22 mouse cellular contexts compared by ENCODE assay signal in genomic region chr4:141466844-141467580, GRCm38 (mm10). TPM values are rescaled to one million over a fixed set of nuclear protein-coding genes. Genes with fewer than 3 reads are reported as not detected.
DNase-seq lines count a peak whose midpoint lies in the region; ATAC-seq and TF ChIP-seq lines count a peak whose summit lies in the region.
"Had no signal": no experiment of that assay in that cellular context is flagged by ENCODE, and none has a peak within 500 bp of the region (broad histone marks: within the 10 kb centered on the region; RNA-seq: fewer than 3 reads in every experiment).

No protein-coding gene starts in this region.

- H3K4me1 ChIP-seq in forebrain, postnatal 0 days (ENCODE audit: insufficient read depth) = no peaks in the 10 kb centered on the region
- H3K4me1 ChIP-seq in forebrain, embryonic 12.5 days = no peaks in the 10 kb centered on the region
- no peaks in the 10 kb centered on the region for H3K4me1 ChIP-seq in kidney, postnatal 0 days (replicated peaks; ENCODE audit: insufficient read depth, low read length)
- H3K4me1 ChIP-seq in midbrain, embryonic 13.5 days (replicated peaks) = no peaks in the 10 kb centered on the region
- no peaks in the 10 kb centered on the region for H3K4me1 ChIP-seq in midbrain, embryonic 16.5 days (ENCODE audit: control insufficient read depth, insufficient read depth, low read length)

- peak; percentile 51 for TF ChIP-seq CTCF in forebrain, postnatal 0 days (IDR thresholded peaks at IDR 0.05; ENCODE audit: low read depth)
- TF ChIP-seq CTCF in kidney, postnatal 0 days (IDR thresholded peaks at IDR 0.05; ENCODE audit: low read depth) = peak; percentile 36; the same call in 1 of the 2 replicates

- no peaks in the 10 kb centered on the region for H3K9me3 ChIP-seq in forebrain, postnatal 0 days (ENCODE audit: low read length)
- H3K9me3 ChIP-seq in forebrain, embryonic 12.5 days = no peaks in the 10 kb centered on the region
- no peaks in the 10 kb centered on the region for H3K9me3 ChIP-seq in kidney, postnatal 0 days (replicated peaks; ENCODE audit: low read length)
- H3K9me3 ChIP-seq in midbrain, embryonic 13.5 days = no peaks in the 10 kb centered on the region
- H3K9me3 ChIP-seq in midbrain, embryonic 16.5 days (replicated peaks; ENCODE audit: control insufficient read depth, low read length, poor library complexity, severe bottlenecking) = no peaks in the 10 kb centered on the region
- H3K9me3 ChIP-seq: stomach, embryonic 15.5 days had no signal

- H3K27me3 ChIP-seq in forebrain, postnatal 0 days (ENCODE audit: insufficient read depth, low read length) = no peaks in the 10 kb centered on the region
- no peaks in the 10 kb centered on the region for H3K27me3 ChIP-seq in forebrain, embryonic 12.5 days
- no peaks in the 10 kb centered on the region for H3K27me3 ChIP-seq in kidney, postnatal 0 days (ENCODE audit: insufficient read depth, low read length)
- H3K27me3 ChIP-seq in midbrain, embryonic 13.5 days = no peaks in the 10 kb centered on the region
- H3K27me3 ChIP-seq in midbrain, embryonic 16.5 days (ENCODE audit: control insufficient read depth, insufficient read depth, low read depth, low read length) = no peaks in the 10 kb centered on the region
- H3K27me3 ChIP-seq: megakaryocyte, embryonic 14.5 days; stomach, embryonic 15.5 days had no signal

- no peak overlapping the region for H3K4me2 ChIP-seq in forebrain, postnatal 0 days (ENCODE audit: low read depth)
- H3K4me2 ChIP-seq in forebrain, embryonic 12.5 days = no peak overlapping the region
- H3K4me2 ChIP-seq in kidney, postnatal 0 days (ENCODE audit: low read length) = no peak overlapping the region
- H3K4me2 ChIP-seq in midbrain, embryonic 13.5 days (replicated peaks) = no peak overlapping the region
- H3K4me2 ChIP-seq in midbrain, embryonic 16.5 days (ENCODE audit: low read length) = no peak overlapping the region
- H3K4me2 ChIP-seq: stomach, embryonic 15.5 days had no signal

- H3K36me3 ChIP-seq in forebrain, postnatal 0 days (ENCODE audit: insufficient read depth) = peaks cover 97% of the 10 kb centered on the region
- peaks cover 98% of the 10 kb centered on the region for H3K36me3 ChIP-seq in forebrain, embryonic 12.5 days (replicated peaks)
- peaks cover 79% of the 10 kb centered on the region for H3K36me3 ChIP-seq in kidney, postnatal 0 days (ENCODE audit: insufficient read depth, low read length)
- peaks cover 99% of the 10 kb centered on the region for H3K36me3 ChIP-seq in midbrain, embryonic 13.5 days
- peaks cover 81% of the 10 kb centered on the region for H3K36me3 ChIP-seq in midbrain, embryonic 16.5 days (ENCODE audit: control insufficient read depth, insufficient read depth, low read length)

- no peak for DNase-seq in forebrain, postnatal 0 days
- DNase-seq in kidney, postnatal 0 days (ENCODE audit: low spot score) = no peak
- DNase-seq in kidney, adult 9 months = no peak
- DNase-seq in adrenal gland, postnatal 14 days = no peak
- DNase-seq: B cell, adult 2 months; cerebellum, adult 11 months; gastrocnemius, postnatal 10 days; heart, postnatal 4 days; right cerebral cortex, adult 18-20 months; spleen, adult 18-20 months; thymus, postnatal 14 days had no signal

- 78% methylated on average over 15 of the region's 15 CpGs for WGBS in forebrain, postnatal 0 days
- 90% methylated on average over 15 of the region's 15 CpGs for WGBS in forebrain, embryonic 12.5 days
- whole genome bisulfite sequencing in kidney, postnatal 0 days = 88% methylated on average over 15 of the region's 15 CpGs
- 87% methylated on average over 15 of the region's 15 CpGs for WGBS in midbrain, embryonic 13.5 days
- 85% methylated on average over 15 of the region's 15 CpGs for WGBS in midbrain, embryonic 16.5 days

- ATAC-seq in forebrain, postnatal 0 days = peak; percentile 5; the same call in 1 of the 2 replicates
- no peak for ATAC-seq in forebrain, embryonic 12.5 days (ENCODE audit: low FRiP score)
- ATAC-seq in kidney, postnatal 0 days (replicated peaks; ENCODE audit: low FRiP score, low read depth) = no peak
- ATAC-seq in midbrain, embryonic 13.5 days = 0 out of 2 replicates have a peak, but pooled peaks have one; percentile 24
- ATAC-seq in midbrain, embryonic 16.5 days = no peak
- ATAC-seq: forebrain, embryonic 16.5 days had no signal

- no peak overlapping the region for H3K27ac ChIP-seq in forebrain, postnatal 0 days (ENCODE audit: low read depth, low read length)
- H3K27ac ChIP-seq in forebrain, embryonic 12.5 days = no peak overlapping the region
- no peak overlapping the region for H3K27ac ChIP-seq in kidney, postnatal 0 days
- no peak overlapping the region for H3K27ac ChIP-seq in midbrain, embryonic 13.5 days
- H3K27ac ChIP-seq in midbrain, embryonic 16.5 days (ENCODE audit: low read length) = no peak overlapping the region
- H3K27ac ChIP-seq: stomach, embryonic 15.5 days had no signal

- no peak overlapping the region for H3K4me3 ChIP-seq in forebrain, postnatal 0 days (ENCODE audit: low read depth, low read length)
- H3K4me3 ChIP-seq in forebrain, embryonic 12.5 days (replicated peaks) = no peak overlapping the region
- no peak overlapping the region for H3K4me3 ChIP-seq in kidney, postnatal 0 days (replicated peaks; ENCODE audit: low read depth, low read length)
- H3K4me3 ChIP-seq in midbrain, embryonic 13.5 days (replicated peaks) = no peak overlapping the region
- no peak overlapping the region for H3K4me3 ChIP-seq in midbrain, embryonic 16.5 days (ENCODE audit: low read depth, low read length)
- H3K4me3 ChIP-seq: stomach, embryonic 15.5 days had no signal

- no peak overlapping the region for H3K9ac ChIP-seq in forebrain, postnatal 0 days
- no peak overlapping the region for H3K9ac ChIP-seq in forebrain, embryonic 12.5 days
- no peak overlapping the region for H3K9ac ChIP-seq in kidney, postnatal 0 days (ENCODE audit: low read depth, low read length)
- H3K9ac ChIP-seq in midbrain, embryonic 13.5 days (replicated peaks) = no peak overlapping the region
- no peak overlapping the region for H3K9ac ChIP-seq in midbrain, embryonic 16.5 days (ENCODE audit: low read depth, low read length)
- H3K9ac ChIP-seq: stomach, embryonic 15.5 days had no signal

RNA-seq across cellular contexts. Expression of gene Zbtb17, which starts 22.6 kb away (rescaled TPM):
- 42.1 and 51.5 TPM in 2 replicates for total RNA-seq in forebrain, postnatal 0 days (2014; rRNA removed)
- 32.8 and 34.8 TPM in 2 replicates for polyA plus RNA-seq in forebrain, postnatal 0 days (2015; fragmentation: Nextera tagmentation; extraction: Ambion mirVana)
- polyA plus RNA-seq in forebrain, embryonic 12.5 days (2016; fragmentation: Nextera tagmentation; extraction: Ambion mirVana) = 58.6 and 61.2 TPM in 2 replicates
- 24.6 and 26.4 TPM in 2 replicates for polyA plus RNA-seq in kidney, postnatal 0 days (2015; fragmentation: Nextera tagmentation; extraction: Ambion mirVana)
- polyA plus RNA-seq in midbrain, embryonic 13.5 days (2015; fragmentation: Nextera tagmentation; extraction: Ambion mirVana) = 54.7 and 61.0 TPM in 2 replicates
- polyA plus RNA-seq in midbrain, embryonic 16.5 days (2015; fragmentation: Nextera tagmentation; extraction: Ambion mirVana) = 42.7 and 48.2 TPM in 2 replicates
- 17.0 and 19.4 TPM in 2 replicates for total RNA-seq in adrenal gland, postnatal 14 days (2021)

RNA-seq across cellular contexts. Expression of gene Srarp, which starts 31.1 kb away (rescaled TPM):
- 2.4 and 4.6 TPM in 2 replicates for total RNA-seq in forebrain, postnatal 0 days (2014; rRNA removed)
- polyA plus RNA-seq in forebrain, postnatal 0 days (2015; fragmentation: Nextera tagmentation; extraction: Ambion mirVana) = 0.63 and 0.69 TPM in 2 replicates
- polyA plus RNA-seq in forebrain, embryonic 12.5 days (2016; fragmentation: Nextera tagmentation; extraction: Ambion mirVana) = not detected in 2 replicates
- polyA plus RNA-seq in kidney, postnatal 0 days (2015; fragmentation: Nextera tagmentation; extraction: Ambion mirVana) = 0.41 and 0.47 TPM in 2 replicates
- polyA plus RNA-seq in midbrain, embryonic 13.5 days (2015; fragmentation: Nextera tagmentation; extraction: Ambion mirVana) = not detected in 2 replicates
- polyA plus RNA-seq in midbrain, embryonic 16.5 days (2015; fragmentation: Nextera tagmentation; extraction: Ambion mirVana) = 0.62 TPM in 1 of 2 replicates, not detected in the other
- not detected in 2 replicates for total RNA-seq in adrenal gland, postnatal 14 days (2021)
- total RNA-seq: gastrocnemius, postnatal 10 days; heart, postnatal 4 days; neutrophil, adult 5-6 weeks had no signal
- polyA plus RNA-seq: forebrain, embryonic 16.5 days; intestine, embryonic 14.5 days; limb, embryonic 14.5 days; lung, embryonic 16.5 days; stomach, embryonic 15.5 days had no signal

RNA-seq across cellular contexts. Expression of gene Hspb7, which starts 46.4 kb away (rescaled TPM):
- total RNA-seq in forebrain, postnatal 0 days (2014; rRNA removed) = not detected in 2 replicates
- polyA plus RNA-seq in forebrain, postnatal 0 days (2015; fragmentation: Nextera tagmentation; extraction: Ambion mirVana) = not detected in 2 replicates
- polyA plus RNA-seq in forebrain, embryonic 12.5 days (2016; fragmentation: Nextera tagmentation; extraction: Ambion mirVana) = not detected in 2 replicates
- polyA plus RNA-seq in kidney, postnatal 0 days (2015; fragmentation: Nextera tagmentation; extraction: Ambion mirVana) = 0.29 and 0.41 TPM in 2 replicates
- polyA plus RNA-seq in midbrain, embryonic 13.5 days (2015; fragmentation: Nextera tagmentation; extraction: Ambion mirVana) = not detected in 2 replicates
- not detected in 2 replicates for polyA plus RNA-seq in midbrain, embryonic 16.5 days (2015; fragmentation: Nextera tagmentation; extraction: Ambion mirVana)
- 0.19 and 1.5 TPM in 2 replicates for total RNA-seq in adrenal gland, postnatal 14 days (2021)
- total RNA-seq: neutrophil, adult 5-6 weeks had no signal
- polyA plus RNA-seq: forebrain, embryonic 16.5 days had no signal

RNA-seq across cellular contexts. Expression of gene Clcnkb, which starts 51.2 kb away (rescaled TPM):
- 0.08 TPM in 1 of 2 replicates, not detected in the other for total RNA-seq in forebrain, postnatal 0 days (2014; rRNA removed)
- 0.25 TPM in 1 of 2 replicates, not detected in the other for polyA plus RNA-seq in forebrain, postnatal 0 days (2015; fragmentation: Nextera tagmentation; extraction: Ambion mirVana)
- not detected in 2 replicates for polyA plus RNA-seq in forebrain, embryonic 12.5 days (2016; fragmentation: Nextera tagmentation; extraction: Ambion mirVana)
- polyA plus RNA-seq in kidney, postnatal 0 days (2015; fragmentation: Nextera tagmentation; extraction: Ambion mirVana) = 155 and 161 TPM in 2 replicates
- not detected in 2 replicates for polyA plus RNA-seq in midbrain, embryonic 13.5 days (2015; fragmentation: Nextera tagmentation; extraction: Ambion mirVana)
- not detected in 2 replicates for polyA plus RNA-seq in midbrain, embryonic 16.5 days (2015; fragmentation: Nextera tagmentation; extraction: Ambion mirVana)
- total RNA-seq in adrenal gland, postnatal 14 days (2021) = not detected in 2 replicates
- total RNA-seq: adrenal gland, adult 18-20 months; neutrophil, adult 5-6 weeks had no signal
- polyA plus RNA-seq: forebrain, embryonic 16.5 days; stomach, embryonic 15.5 days had no signal

Comparison
In these comparisons a context has a peak if more than half of its experiments do, and no peak if none do; other contexts are left out.
1. ATAC-seq: peak in forebrain, postnatal 0 days (single experiment) and midbrain, embryonic 13.5 days (single experiment); none in forebrain, embryonic 12.5 days (single experiment), kidney, postnatal 0 days (single experiment) and midbrain, embryonic 16.5 days (single experiment).